Mouse (Mus musculus) brain, embryonic 14.5 days (tissue): ENCODE results near the gene Xirp2.

Source experiments
- CTCF ChIP-seq: fragments of 200-500 bp; IDR thresholded peaks from 2 replicates; pipeline ENCODE4 v1.5.1; 2012; ENCODE audit warnings: inconsistent platforms, mild to moderate bottlenecking, moderate library complexity, borderline replicate concordance; ENCODE audit not compliant: insufficient read depth, insufficient read length; ENCODE audit errors: extremely low read depth
- POLR2A ChIP-seq: fragments of 200-500 bp; IDR thresholded peaks from 2 replicates; pipeline ENCODE4 v1.6.1; 2012; ENCODE audit warnings: mild to moderate bottlenecking, inconsistent platforms, borderline replicate concordance; ENCODE audit not compliant: poor library complexity, insufficient read depth, insufficient read length, severe bottlenecking; ENCODE audit errors: extremely low read depth

DNA sequence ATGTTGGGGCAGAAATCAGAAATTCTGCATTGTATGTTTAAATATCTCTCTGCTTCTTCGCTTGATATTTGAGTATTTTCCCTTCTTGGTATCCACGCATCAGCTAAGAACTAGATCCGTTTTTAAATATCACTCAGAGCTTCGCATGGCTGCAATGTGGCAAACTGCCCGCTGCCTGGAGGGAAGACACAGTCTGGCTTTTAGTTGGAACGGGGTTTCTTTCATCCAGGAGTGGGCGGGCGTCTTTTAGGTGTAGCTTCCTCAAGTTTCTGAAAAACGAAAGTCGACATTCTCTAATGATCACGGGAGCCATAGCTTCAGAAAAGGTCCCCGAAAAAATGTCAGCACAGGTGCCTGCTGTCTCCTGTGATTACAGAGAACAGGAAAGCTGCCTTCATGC, 1.4 kb downstream of the Xirp2 start:
- TF ChIP-seq POLR2A (no peak), CTCF (no peak)
